Mouse (Mus musculus) telencephalon, adult 2 months (tissue): ENCODE results near the gene Gss.
A peak's percentile ranks its signal among the peaks of the same experiment; 100 is the strongest.

Experiments used
- DNase-seq: peaks from one replicate; pipeline ENCODE4 v3.0.0-alpha.2; 2011; ENCODE audit warnings: low read depth, low spot score

The Gss gene

GRCm38 (mm10) chr2:155517455-155518423 is 74.9 kb downstream of the Gss start, which contains the start of the genes Acss2 and Ggt7:
Acss2 (plus strand) TSS chr2:155517948.
Ggt7 (minus strand) TSS chr2:155518237.
- peak; percentile 98 for DNase-seq

- DNase-seq, result no peak
Measured at GRCm38 (mm10) chr2:155515941-155516340, 76.7 kb downstream of the Gss start.

GRCm38 (mm10) chr2:155514666-155515065 is 77.9 kb downstream of the Gss start:
- DNase-seq, result peak; percentile 83

- DNase-seq, result no peak
Measured at GRCm38 (mm10) chr2:155513543-155513942, 79.1 kb downstream of the Gss start.
